Mouse (Mus musculus): ENCODE results near the gene Gpnmb.

The Gpnmb gene

GRCm38 (mm10) chr6:49036275-49037267 lies at the start of gene Gpnmb:
Gene Gpnmb (plus strand): TSS chr6:49036546.
- no peak for DNase-seq (ENCODE audit: extremely low spot score, low read depth, low spot score)

- no peak for DNase-seq (ENCODE audit: extremely low spot score, low read depth, low spot score)
These were observed 46.4 kb upstream of the Gpnmb start for GRCm38 (mm10) chr6:48989971-48990370.

- DNase-seq (ENCODE audit: extremely low spot score, low read depth, low spot score) = no peak
These were observed 44.4 kb upstream of the Gpnmb start for GRCm38 (mm10) chr6:48991991-48992390.

- no peak for DNase-seq (ENCODE audit: extremely low spot score, low read depth, low spot score)
These were observed 38.2 kb upstream of the Gpnmb start for GRCm38 (mm10) chr6:48998186-48998585.

GRCm38 (mm10) chr6:48998796-48999195 lies 37.5 kb upstream of the Gpnmb start:
- no peak for DNase-seq (ENCODE audit: extremely low spot score, low read depth, low spot score)

GRCm38 (mm10) chr6:49003381-49003780 lies 33.0 kb upstream of the Gpnmb start:
- no peak for DNase-seq (ENCODE audit: extremely low spot score, low read depth, low spot score)

- DNase-seq (ENCODE audit: extremely low spot score, low read depth, low spot score) = no peak
These were observed 28.4 kb upstream of the Gpnmb start for GRCm38 (mm10) chr6:49007981-49008380.

GRCm38 (mm10) chr6:49008420-49009160 lies 27.8 kb upstream of the Gpnmb start:
- DNase-seq (ENCODE audit: extremely low spot score, low read depth, low spot score) = no peak

- DNase-seq (ENCODE audit: extremely low spot score, low read depth, low spot score) = no peak
These were observed 27.2 kb upstream of the Gpnmb start for GRCm38 (mm10) chr6:49009161-49009555.

- DNase-seq (ENCODE audit: extremely low spot score, low read depth, low spot score) = no peak
These were observed 26.7 kb upstream of the Gpnmb start for GRCm38 (mm10) chr6:49009665-49010064.

- no peak for DNase-seq (ENCODE audit: extremely low spot score, low read depth, low spot score)
These were observed 25.2 kb upstream of the Gpnmb start for GRCm38 (mm10) chr6:49011191-49011590.

- DNase-seq (ENCODE audit: extremely low spot score, low read depth, low spot score) = no peak
These were observed 23.3 kb upstream of the Gpnmb start for GRCm38 (mm10) chr6:49013023-49013422.

- no peak for DNase-seq (ENCODE audit: extremely low spot score, low read depth, low spot score)
These were observed 22.9 kb upstream of the Gpnmb start for GRCm38 (mm10) chr6:49013458-49013857.

GRCm38 (mm10) chr6:49017150-49017549 lies 19.2 kb upstream of the Gpnmb start:
- DNase-seq (ENCODE audit: extremely low spot score, low read depth, low spot score) = no peak

GRCm38 (mm10) chr6:49019341-49019740 lies 17.0 kb upstream of the Gpnmb start:
- DNase-seq (ENCODE audit: extremely low spot score, low read depth, low spot score) = no peak

- DNase-seq (ENCODE audit: extremely low spot score, low read depth, low spot score) = no peak
These were observed 15.0 kb upstream of the Gpnmb start for GRCm38 (mm10) chr6:49021141-49022012.

- DNase-seq (ENCODE audit: extremely low spot score, low read depth, low spot score) = no peak
These were observed 14.0 kb upstream of the Gpnmb start for GRCm38 (mm10) chr6:49022384-49022783.

- DNase-seq (ENCODE audit: extremely low spot score, low read depth, low spot score) = no peak
These were observed 13.0 kb upstream of the Gpnmb start for GRCm38 (mm10) chr6:49023315-49023714.

- DNase-seq (ENCODE audit: extremely low spot score, low read depth, low spot score) = no peak
These were observed 11.1 kb upstream of the Gpnmb start for GRCm38 (mm10) chr6:49025290-49025689.

- DNase-seq (ENCODE audit: extremely low spot score, low read depth, low spot score) = no peak
These were observed 9.8 kb upstream of the Gpnmb start for GRCm38 (mm10) chr6:49026496-49026895.

- DNase-seq (ENCODE audit: extremely low spot score, low read depth, low spot score) = no peak
These were observed 8.3 kb upstream of the Gpnmb start for GRCm38 (mm10) chr6:49028019-49028418.

All from hindlimb bud, embryonic 11.5 days (tissue).